Mouse (Mus musculus) heart, embryonic 16.5 days (tissue): ENCODE measurements around the gene Cdr2l. TPM values are rescaled to one million over a fixed set of nuclear protein-coding genes. Genes with fewer than 3 reads are reported as not detected.

ENCODE experiments used
- ATAC-seq: fragments of 200-750 bp; cut with Nextera tagmentation; replicated peaks from 2 replicates; pipeline ENCODE4 v1.8.0; 2017; ENCODE audit warnings: moderate number of reproducible peaks; ENCODE audit not compliant: insufficient read depth, low FRiP score; ENCODE audit errors: extremely low read depth
- H3K27ac ChIP-seq: fragments of 300-500 bp; sonication (generic); 2 replicates; pipeline ENCODE4 v1.5.1; 2014; ENCODE audit warnings: mild to moderate bottlenecking, low read length, control low read depth, moderate library complexity
- H3K27me3 ChIP-seq: fragments of 300-500 bp; sonication (generic); 2 replicates; pipeline ENCODE4 v1.6.1; 2014; ENCODE audit warnings: low read length, mixed read lengths; ENCODE audit not compliant: control insufficient read depth, insufficient read depth
- H3K36me3 ChIP-seq: fragments of 300-500 bp; sonication (generic); 2 replicates; pipeline ENCODE4 v1.6.1; 2014; ENCODE audit not compliant: control insufficient read depth, insufficient read depth
- H3K4me1 ChIP-seq: fragments of 300-500 bp; sonication (generic); 2 replicates; pipeline ENCODE4 v1.6.1; 2014; ENCODE audit warnings: low read length, mixed read lengths; ENCODE audit not compliant: control insufficient read depth, insufficient read depth
- H3K4me2 ChIP-seq: fragments of 300-500 bp; sonication (generic); 2 replicates; pipeline ENCODE4 v1.6.1; 2014; ENCODE audit warnings: low read depth, mild to moderate bottlenecking, control low read depth, low read length
- H3K4me3 ChIP-seq: fragments of 300-500 bp; sonication (generic); 2 replicates; pipeline ENCODE4 v1.5.1; 2014; ENCODE audit warnings: mild to moderate bottlenecking, control low read depth, low read length
- H3K9ac ChIP-seq: fragments of 300-500 bp; sonication (generic); 2 replicates; pipeline ENCODE4 v1.6.1; 2014; ENCODE audit warnings: low read length, control low read depth
- H3K9me3 ChIP-seq: fragments of 300-500 bp; sonication (generic); replicated peaks from 2 replicates; pipeline ENCODE4 v1.6.1; 2016; ENCODE audit warnings: low read length; ENCODE audit not compliant: control insufficient read depth
- WGBS: fragments of 180-500 bp; shearing (Covaris S2); extraction: QIAGEN DNeasy Blood & Tissue Kit; methylation state at CpG from one replicate; pipeline ENCODE4 v1.1.7; 2014; 5-methylcytosine and 5-hydroxymethylcytosine counted together
- polyA plus RNA-seq: library from polyadenylated mRNA; unstranded; fragments of >200 nt; fragmentation: Nextera tagmentation; extraction: Ambion mirVana; gene quantifications from 2 replicates; pipeline ENCODE4 v1.2.1, GENCODE M21; 2015

The Cdr2l gene
- 7.0 and 7.5 TPM in 2 replicates for polyA plus RNA-seq

- H3K4me3 ChIP-seq, result peak within 1 kb of the TSS; percentile 83
- H3K4me1 ChIP-seq, result peaks cover 26% of the 10 kb centered on the region
- H3K9ac ChIP-seq, result peak within 1 kb of the TSS; percentile 87
- no peaks in the 10 kb centered on the region; the same call in 1 of the 2 replicates for H3K27me3 ChIP-seq
- peak within 1 kb of the TSS; percentile 80 for H3K27ac ChIP-seq
- under 1% methylated on average over 75 of the region's 76 CpGs for WGBS
- peaks cover 2% of the 10 kb centered on the region; the same call in 1 of the 2 replicates for H3K9me3 ChIP-seq
- no peaks in the 10 kb centered on the region for H3K36me3 ChIP-seq
- H3K4me2 ChIP-seq, result peak within 1 kb of the TSS; percentile 91
- ATAC-seq, result peak; percentile 91
Measured at GRCm38 (mm10) chr11:115381743-115382539, at the start of gene Cdr2l. Gene Cdr2l, plus strand, starts transcription at chr11:115381916.

GRCm38 (mm10) chr11:115334531-115334930 lies 47.2 kb upstream of the Cdr2l start, which contains the start of gene Otop3:
Gene Otop3, plus strand, starts transcription at chr11:115334731.
- 4% methylated on average over 29 of the region's 29 CpGs for WGBS
- H3K4me3 ChIP-seq, result no peak within 1 kb of the TSS
- H3K4me1 ChIP-seq, result 0 out of 2 replicates have a peak, but pooled peaks cover 2% of the 10 kb centered on the region
- H3K9ac ChIP-seq, result no peak within 1 kb of the TSS
- H3K27me3 ChIP-seq, result peaks cover 73% of the 10 kb centered on the region
- H3K36me3 ChIP-seq, result no peaks in the 10 kb centered on the region
- H3K4me2 ChIP-seq, result no peak within 1 kb of the TSS
- no peak for ATAC-seq
- H3K27ac ChIP-seq, result no peak within 1 kb of the TSS
- H3K9me3 ChIP-seq, result no peaks in the 10 kb centered on the region

DNA sequence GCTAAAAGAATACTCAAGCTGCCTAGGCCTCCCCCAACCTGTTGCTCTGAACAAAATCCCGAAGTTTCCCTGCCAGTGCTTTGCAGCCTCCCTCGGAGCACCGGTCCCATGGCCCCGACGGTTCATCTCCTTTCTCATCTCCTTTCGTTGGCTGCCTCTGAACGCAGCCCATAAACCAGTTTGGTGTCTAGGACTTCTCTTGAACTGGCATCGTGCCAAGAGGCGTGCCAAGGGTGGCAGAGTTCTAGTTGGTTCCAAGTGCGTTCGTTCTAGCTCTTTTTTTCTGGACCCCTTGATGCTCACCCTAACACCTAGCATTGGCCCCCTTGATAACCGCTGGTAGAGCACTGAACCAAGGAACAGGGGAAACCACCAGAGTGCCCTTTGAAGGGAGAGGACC lies 46.5 kb upstream of the Cdr2l start:
- WGBS, result 42% methylated on average over 12 of the region's 12 CpGs
- Histone ChIP-seq H3K27me3 (peaks cover 74% of the 10 kb centered on the region), H3K9me3 (no peaks in the 10 kb centered on the region), H3K9ac (no peak overlapping the region), H3K36me3 (no peaks in the 10 kb centered on the region), H3K4me3 (no peak overlapping the region), H3K4me1 (0 out of 2 replicates have a peak, but pooled peaks cover 2% of the 10 kb centered on the region), H3K4me2 (no peak overlapping the region), H3K27ac (no peak overlapping the region)
- no peak for ATAC-seq

DNA sequence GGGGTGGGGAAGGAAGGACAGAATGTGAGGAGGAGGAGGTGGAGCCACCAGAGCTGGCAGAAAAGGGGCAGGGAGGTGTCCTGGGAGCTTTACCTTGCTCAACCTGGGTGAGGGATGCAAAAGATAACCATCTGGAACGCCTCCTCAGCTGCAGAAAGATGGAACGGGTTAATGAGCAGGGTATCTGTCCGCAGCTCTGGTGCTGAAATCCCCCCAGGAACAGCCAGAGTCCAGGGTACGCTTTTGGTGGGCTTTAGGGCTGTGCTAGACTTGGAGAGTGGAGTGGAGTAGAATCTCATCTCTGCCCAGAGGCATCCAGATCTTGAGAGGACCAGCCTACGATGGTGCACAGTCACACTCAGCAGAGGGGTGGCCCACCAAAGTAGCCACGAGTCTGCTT lies 45.6 kb upstream of the Cdr2l start:
- H3K4me1 ChIP-seq, result 0 out of 2 replicates have a peak, but pooled peaks cover 2% of the 10 kb centered on the region
- ATAC-seq, result no peak

DNA sequence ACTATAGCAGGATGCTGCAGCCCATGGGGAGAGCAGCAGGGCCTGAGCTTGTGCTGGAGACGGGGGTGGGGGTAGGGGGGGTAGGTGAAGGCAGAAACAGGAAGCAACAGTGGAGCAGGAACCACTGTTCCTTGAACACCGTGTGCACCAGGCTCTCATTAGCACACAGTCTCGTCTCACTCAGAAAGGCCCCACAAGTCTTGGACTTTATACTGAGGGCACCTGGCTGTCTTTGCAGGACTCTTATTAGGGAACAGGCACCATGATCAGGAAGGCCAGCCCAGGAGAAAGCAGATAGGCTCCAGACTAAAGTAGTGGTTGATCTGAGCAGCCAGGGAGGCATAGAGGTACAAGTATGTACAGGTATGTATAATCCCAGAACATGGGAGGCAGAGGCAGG lies 44.4 kb upstream of the Cdr2l start:
- H3K36me3 ChIP-seq, result no peaks in the 10 kb centered on the region
- no peak for ATAC-seq
- no peak overlapping the region for H3K4me3 ChIP-seq
- no peak overlapping the region for H3K27ac ChIP-seq
- 36% methylated on average over 3 of the region's 3 CpGs for WGBS
- no peak overlapping the region for H3K9ac ChIP-seq
- peaks cover 65% of the 10 kb centered on the region for H3K27me3 ChIP-seq
- no peak overlapping the region for H3K4me2 ChIP-seq
- no peaks in the 10 kb centered on the region for H3K9me3 ChIP-seq
- 0 out of 2 replicates have a peak, but pooled peaks cover 2% of the 10 kb centered on the region for H3K4me1 ChIP-seq

More for the DNA sequence above, 45.6 kb upstream of the Cdr2l start:
- no peak overlapping the region for H3K9ac ChIP-seq
- H3K9me3 ChIP-seq, result no peaks in the 10 kb centered on the region
- no peak overlapping the region for H3K4me2 ChIP-seq
- no peak overlapping the region for H3K4me3 ChIP-seq
- H3K27ac ChIP-seq, result no peak overlapping the region
- 18% methylated on average over 6 of the region's 6 CpGs for WGBS
- H3K36me3 ChIP-seq, result no peaks in the 10 kb centered on the region
- H3K27me3 ChIP-seq, result peaks cover 73% of the 10 kb centered on the region

- H3K9ac ChIP-seq, result no peak overlapping the region
- H3K27me3 ChIP-seq, result peaks cover 61% of the 10 kb centered on the region
- H3K27ac ChIP-seq, result no peak overlapping the region
- H3K4me2 ChIP-seq, result no peak overlapping the region
- H3K36me3 ChIP-seq, result no peaks in the 10 kb centered on the region
- H3K9me3 ChIP-seq, result no peaks in the 10 kb centered on the region
- H3K4me3 ChIP-seq, result no peak overlapping the region
- no peak for ATAC-seq
- 50% methylated on average over 1 of the region's 1 CpGs for WGBS
- H3K4me1 ChIP-seq, result 0 out of 2 replicates have a peak, but pooled peaks cover 2% of the 10 kb centered on the region
Measured at GRCm38 (mm10) chr11:115337826-115338225, 43.9 kb upstream of the Cdr2l start.

DNA sequence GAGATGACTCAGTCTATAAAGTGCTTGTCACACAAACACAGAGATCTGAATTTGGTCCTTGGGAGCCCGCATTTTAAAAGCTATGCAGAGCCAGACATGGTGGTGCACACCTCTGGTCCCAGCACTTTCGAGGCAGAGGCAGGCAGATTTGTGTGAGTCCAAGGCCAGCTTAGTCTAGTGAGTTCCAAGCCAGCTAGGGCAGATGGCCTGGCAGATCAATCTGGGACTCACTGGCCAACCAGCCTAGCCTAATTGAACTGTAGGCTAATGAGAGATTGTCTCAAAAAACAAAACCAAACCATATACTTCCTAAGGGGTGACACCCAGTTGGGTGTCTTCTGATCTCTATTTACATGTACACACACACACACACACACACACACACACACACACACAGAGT lies 40.5 kb upstream of the Cdr2l start:
- H3K4me3 ChIP-seq, result no peak overlapping the region
- H3K9me3 ChIP-seq, result no peaks in the 10 kb centered on the region
- 61% methylated on average over 2 of the region's 2 CpGs for WGBS
- ATAC-seq, result no peak
- H3K9ac ChIP-seq, result no peak overlapping the region
- H3K4me1 ChIP-seq, result no peaks in the 10 kb centered on the region
- no peak overlapping the region for H3K27ac ChIP-seq
- H3K4me2 ChIP-seq, result no peak overlapping the region
- no peaks in the 10 kb centered on the region for H3K36me3 ChIP-seq
- peaks cover 55% of the 10 kb centered on the region for H3K27me3 ChIP-seq

DNA sequence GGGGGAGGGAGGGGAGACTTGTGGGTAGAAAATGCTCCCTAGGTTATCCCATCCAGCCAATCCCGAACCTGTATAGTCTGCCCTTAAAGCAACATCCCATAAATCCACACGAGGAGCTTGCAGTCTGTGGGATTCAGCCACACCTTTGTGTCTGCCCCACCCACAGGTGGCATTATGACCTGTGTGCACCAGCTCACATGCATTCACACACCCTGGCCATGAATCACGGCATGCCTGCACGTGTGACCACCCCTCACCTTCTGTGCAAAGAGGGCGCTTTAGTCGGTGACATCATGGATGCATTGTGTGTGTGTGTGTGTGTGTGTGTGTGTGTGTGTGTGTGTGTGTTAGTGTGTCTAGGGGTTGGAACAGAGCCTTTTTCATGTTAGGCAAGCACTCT lies 39.9 kb upstream of the Cdr2l start:
- H3K9ac ChIP-seq, result no peak overlapping the region
- H3K4me1 ChIP-seq, result no peaks in the 10 kb centered on the region
- H3K36me3 ChIP-seq, result no peaks in the 10 kb centered on the region
- no peak overlapping the region for H3K27ac ChIP-seq
- no peak for ATAC-seq
- H3K4me2 ChIP-seq, result no peak overlapping the region
- 70% methylated on average over 6 of the region's 6 CpGs for WGBS
- H3K27me3 ChIP-seq, result peaks cover 55% of the 10 kb centered on the region
- no peak overlapping the region for H3K4me3 ChIP-seq
- H3K9me3 ChIP-seq, result no peaks in the 10 kb centered on the region

DNA sequence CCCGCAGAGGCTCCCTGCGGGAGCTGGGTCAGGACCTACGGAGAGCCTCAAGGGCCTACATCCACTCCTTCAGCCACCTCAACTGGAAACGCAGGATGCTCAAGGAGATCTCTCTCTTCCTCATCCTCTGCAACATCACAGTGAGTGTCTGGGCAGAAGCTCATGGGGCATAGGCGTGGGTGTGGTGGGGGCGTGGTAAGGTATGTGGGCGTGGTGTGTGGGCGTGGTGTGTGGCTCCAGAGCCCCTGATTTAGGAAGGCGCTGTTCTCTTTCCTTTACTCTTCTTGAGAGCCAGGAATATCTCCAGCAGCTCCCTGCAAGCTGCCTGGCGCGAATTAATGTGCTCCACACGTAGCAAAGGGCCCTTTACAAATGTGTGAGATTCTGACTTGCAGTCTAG lies 36.7 kb upstream of the Cdr2l start:
- ATAC-seq, result no peak

More for the DNA sequence above, 36.7 kb upstream of the Cdr2l start:
- H3K27me3 ChIP-seq, result peaks cover 52% of the 10 kb centered on the region
- no peak overlapping the region for H3K4me3 ChIP-seq
- no peaks in the 10 kb centered on the region for H3K4me1 ChIP-seq
- no peaks in the 10 kb centered on the region for H3K9me3 ChIP-seq
- H3K36me3 ChIP-seq, result no peaks in the 10 kb centered on the region
- no peak overlapping the region for H3K9ac ChIP-seq
- H3K4me2 ChIP-seq, result no peak overlapping the region
- 6% methylated on average over 12 of the region's 12 CpGs for WGBS
- H3K27ac ChIP-seq, result no peak overlapping the region
